Mouse (Mus musculus): ENCODE data around the gene Cyp2c54.
"Not testable (repeated sequence)": the region's sequence is repeated elsewhere in the genome, so short reads cannot be mapped to it uniquely, and the experiment has no call there.

DNA sequence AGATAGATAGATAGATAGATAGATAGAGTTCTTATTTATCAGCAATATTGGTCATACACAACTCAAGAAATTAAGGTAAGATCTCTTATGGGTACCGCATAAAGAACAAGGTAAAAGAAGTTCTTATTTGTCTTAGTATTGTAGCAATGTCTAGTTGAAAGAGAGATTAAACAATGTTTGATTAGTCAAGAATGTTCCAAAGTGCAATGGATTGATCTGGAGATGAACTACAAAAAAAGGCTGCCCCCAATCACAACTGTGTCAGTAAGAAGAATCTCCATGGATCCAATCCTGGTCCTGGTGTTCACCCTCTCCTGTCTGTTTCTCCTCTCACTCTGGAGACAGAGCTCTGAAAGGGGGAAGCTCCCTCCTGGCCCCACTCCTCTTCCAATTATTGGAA is 15.8 kb upstream of the Cyp2c54 start, which contains the start of gene Cyp2c50:
- not testable (repeated sequence) for TF ChIP-seq CTCF, EP300 (IDR thresholded peaks at IDR 0.05)
